Mouse (Mus musculus) CH12F3 (cell line): Measurements from ENCODE around the gene Gm5414.

Source experiments
- in situ Hi-C: fragments of 300-500 bp; cut with MboI; formaldehyde crosslinking; loops from 2 replicates; pipeline ENCODE4 v1.14.3; 2020; ENCODE audit warnings: low sequenced_read_pairs

Gm5414 gene

DNA sequence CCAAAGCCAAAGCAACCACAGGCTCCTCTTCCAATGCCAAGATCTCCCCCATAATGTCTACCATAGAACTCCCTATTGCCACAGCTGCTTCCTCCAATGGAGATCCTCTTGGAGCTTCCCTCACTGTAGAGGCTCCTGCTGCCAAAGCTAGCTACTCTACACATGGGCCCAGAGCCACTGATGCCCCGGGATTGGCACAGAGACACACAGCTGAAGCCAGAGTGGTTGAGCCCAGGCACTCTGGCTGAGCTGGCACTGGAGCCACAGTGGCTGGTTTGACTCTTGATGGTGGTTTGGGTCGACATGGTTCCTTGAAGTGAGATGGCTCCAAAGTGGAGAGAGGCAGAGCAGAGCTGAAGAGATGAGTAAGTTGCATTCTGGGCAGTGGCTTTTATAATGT, at the start of gene Gm5414:
Gm5414 (minus strand) TSS at position 305 of the 400 bp plus-strand sequence.
- in situ Hi-C loops, result no loop called here

DNA sequence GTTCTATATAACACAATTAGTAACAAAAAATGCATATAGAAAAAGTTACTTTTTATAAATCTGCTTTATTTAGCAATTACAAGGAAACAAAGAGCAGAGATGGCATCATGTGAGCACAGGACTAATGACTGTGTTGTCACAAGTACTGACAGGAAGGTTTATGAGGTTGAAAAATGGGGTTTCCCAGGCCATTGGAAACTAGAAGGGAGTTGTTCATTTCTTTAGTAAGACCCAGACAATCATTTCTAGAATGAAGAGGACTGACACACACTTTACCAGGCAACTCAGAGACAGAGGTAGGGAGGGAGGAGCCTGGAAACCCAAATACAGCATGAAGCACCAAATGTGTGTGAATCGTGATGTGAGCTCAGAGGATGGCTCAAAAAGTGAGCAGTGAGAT, 48.0 kb upstream of the Gm5414 start:
- in situ Hi-C loops, result no loop called here

DNA sequence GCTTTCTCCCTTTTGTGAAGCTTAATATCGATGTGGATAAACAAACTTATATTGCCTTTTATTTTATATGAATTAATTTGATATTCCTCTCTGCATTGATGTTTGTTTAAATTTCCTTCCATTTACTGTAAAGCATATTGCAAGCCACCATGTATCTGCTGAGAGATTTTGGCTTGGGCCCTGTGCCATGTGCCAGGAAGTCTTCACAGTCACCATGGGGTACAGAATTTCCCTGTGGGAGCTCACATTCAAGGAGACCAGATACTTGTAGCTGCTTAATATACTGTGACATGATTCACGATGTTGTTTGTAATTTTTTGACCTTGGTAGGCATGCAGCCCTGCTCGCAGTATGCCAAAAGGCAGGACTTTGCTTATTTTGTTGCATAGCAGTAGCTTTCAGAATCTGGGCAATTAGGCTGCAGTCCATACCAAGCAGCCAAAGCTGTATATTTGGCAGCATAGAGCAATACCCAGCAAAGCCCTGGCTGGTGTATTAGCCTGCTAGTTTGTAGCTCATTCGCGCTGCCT, 24.8 kb upstream of the Gm5414 start:
- in situ Hi-C loops, result no loop called here

DNA sequence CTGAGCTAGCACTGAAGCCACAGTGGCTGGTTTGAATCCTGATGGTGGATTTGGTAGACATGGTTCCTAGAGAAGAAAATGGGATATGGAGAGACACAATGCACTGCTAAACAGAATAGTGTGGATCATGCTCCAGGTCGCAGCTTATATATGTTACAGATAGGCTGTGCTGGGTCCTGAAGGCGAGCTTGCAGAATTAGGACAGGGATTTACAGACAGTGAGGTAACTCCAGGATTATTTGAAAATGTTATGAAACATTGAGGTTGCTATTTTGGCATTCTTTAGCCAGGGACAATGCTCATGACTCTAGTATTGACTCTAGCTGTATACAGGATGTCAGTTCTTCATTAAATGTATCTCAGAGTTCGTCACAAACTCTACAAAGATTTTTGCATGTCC, 19.3 kb upstream of the Gm5414 start, which contains the start of gene Gm5478:
Gm5478 (minus strand) TSS at position 101 of the 400 bp plus-strand sequence.
- in situ Hi-C loops, result no loop called here

DNA sequence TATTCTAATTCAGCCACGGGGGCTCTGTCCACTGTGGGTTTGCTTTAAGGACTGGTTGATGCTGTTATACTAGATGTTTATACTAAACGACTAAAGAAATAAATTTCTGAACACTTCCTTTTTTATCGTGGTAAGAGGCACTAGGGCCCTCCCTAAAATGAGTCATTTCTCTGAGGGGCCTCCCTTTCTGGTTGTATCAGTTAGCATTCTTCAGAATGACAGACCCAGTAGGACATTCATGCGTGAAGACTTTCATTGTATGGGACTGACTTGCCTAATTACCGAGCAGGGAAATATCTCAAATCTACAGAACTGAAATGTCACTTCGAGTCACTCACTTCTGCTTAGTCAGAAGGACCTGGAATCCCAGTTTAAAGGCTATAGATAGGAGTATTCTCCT, 28.9 kb downstream of the Gm5414 start:
- in situ Hi-C loops, result no loop called here

DNA sequence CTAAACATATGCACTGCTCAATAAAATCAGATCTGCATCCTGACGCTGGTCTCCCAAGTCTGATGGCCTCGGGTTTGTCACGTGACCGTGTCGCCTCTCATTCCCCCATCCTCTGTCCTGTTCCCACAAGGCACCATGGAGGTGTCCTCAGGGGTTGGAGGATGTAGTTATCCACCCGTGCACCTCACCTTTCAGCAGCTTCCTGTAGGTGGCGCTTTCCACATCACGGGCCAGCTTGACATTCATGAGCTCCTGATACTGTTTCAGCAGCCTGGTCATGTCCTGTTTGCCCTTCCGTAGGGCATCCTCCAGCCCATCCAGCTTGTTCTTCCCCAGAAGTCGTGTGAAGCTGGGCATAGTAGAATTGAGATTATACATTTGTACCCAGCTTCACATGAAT, 39.8 kb downstream of the Gm5414 start:
- in situ Hi-C loops, result no loop called here

DNA sequence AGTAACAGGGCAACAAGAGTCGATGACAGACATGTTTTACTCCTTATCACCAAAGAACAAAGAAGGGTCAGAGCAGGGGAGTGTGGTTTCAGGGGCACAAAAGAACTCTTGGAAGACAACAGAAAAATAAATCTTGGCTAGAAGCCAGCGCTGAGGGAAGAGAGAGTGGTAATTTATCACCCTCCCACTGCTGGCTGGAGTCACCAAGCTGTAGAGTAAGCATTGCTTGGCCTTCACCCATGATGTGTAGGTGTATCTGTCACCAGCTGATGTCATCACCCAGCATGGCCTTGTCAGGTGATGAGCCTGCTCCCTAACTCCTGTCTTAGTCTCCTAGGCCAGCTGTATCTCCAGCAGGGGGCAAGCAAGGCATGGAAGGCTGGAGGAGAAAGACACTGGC, 43.5 kb downstream of the Gm5414 start:
- in situ Hi-C loops, result no loop called here

DNA sequence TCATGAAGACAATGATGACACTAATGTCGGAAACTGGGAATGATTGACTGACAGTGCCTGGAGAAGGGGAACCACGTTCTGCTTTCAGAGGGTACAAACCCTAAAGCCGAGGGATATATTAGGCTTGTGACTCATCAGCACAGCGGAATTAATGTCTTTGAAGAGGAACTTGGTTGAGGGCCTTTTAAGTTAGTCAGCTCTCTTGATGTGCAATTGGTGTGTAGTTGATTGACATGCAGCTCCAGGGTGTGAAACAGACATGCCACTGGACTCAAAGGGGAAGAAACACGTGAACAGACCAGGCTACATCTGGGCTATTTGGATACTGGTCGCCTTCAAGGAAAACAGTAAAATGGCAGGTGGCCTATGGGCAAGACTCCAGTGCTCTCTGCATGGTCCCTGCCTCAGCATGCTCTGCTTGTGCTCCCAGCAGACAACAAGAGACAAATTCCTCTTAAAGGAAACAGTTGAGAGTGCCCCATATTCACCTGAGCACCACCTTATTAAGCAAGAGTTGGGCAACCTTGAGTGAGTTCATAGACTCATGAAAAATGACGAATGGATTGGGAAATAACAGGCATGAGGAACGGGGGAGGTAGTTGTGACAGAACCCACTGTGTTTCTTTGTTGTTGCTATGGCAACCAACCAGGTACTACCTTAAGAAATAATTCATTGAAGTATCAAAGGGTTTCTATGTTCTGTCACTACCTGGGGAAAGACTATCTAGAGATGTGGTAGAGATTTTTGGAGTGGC, 44.6 kb downstream of the Gm5414 start:
- in situ Hi-C loops, result no loop called here

DNA sequence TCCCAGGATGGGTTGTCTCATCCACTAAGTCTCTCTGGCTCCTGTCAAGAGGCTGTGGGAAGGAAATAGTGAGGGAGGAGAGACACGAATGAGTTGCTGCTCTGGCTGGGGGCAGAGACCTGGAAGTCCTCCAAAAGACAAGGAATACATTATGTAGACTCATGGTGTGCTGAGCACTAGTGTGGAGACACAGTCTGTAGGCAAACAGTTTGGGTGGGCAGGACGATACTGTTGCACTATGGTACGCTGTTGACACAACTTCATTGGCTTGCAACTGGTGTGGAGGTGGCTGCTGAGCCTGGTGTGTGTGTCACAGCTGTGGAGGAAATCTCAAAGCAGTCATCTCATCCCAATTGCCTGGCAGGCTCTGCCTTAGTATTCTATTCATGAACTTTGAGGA, 46.3 kb downstream of the Gm5414 start:
- in situ Hi-C loops, result no loop called here

DNA sequence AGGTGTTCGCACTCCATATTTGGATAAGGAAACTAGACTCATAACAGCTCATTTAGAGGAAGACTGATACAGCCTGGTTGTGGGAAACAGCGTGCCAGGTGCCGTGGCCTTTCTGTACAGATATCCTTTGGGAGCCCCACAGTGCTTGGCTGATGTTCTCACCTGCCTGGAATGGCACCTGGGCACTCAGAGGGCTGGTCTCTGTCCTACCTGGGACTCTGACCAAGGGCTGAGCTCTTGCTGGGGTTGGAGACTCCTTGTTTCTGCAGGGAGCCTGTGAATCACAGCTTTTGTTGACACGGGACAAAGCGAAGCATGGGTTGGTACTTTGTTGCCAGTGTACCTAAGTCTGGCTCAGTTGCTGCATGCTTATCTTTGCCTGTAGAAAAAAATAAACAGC, 52.5 kb downstream of the Gm5414 start:
- in situ Hi-C loops, result no loop called here
